Mouse (Mus musculus): Measurements from ENCODE around the gene Hrk. TPM values are rescaled to one million over a fixed set of nuclear protein-coding genes. Genes with fewer than 3 reads are reported as not detected.

The Hrk gene
- polyA plus RNA-seq, 1 experiment from 2014 or later = 0.03 TPM

DNA sequence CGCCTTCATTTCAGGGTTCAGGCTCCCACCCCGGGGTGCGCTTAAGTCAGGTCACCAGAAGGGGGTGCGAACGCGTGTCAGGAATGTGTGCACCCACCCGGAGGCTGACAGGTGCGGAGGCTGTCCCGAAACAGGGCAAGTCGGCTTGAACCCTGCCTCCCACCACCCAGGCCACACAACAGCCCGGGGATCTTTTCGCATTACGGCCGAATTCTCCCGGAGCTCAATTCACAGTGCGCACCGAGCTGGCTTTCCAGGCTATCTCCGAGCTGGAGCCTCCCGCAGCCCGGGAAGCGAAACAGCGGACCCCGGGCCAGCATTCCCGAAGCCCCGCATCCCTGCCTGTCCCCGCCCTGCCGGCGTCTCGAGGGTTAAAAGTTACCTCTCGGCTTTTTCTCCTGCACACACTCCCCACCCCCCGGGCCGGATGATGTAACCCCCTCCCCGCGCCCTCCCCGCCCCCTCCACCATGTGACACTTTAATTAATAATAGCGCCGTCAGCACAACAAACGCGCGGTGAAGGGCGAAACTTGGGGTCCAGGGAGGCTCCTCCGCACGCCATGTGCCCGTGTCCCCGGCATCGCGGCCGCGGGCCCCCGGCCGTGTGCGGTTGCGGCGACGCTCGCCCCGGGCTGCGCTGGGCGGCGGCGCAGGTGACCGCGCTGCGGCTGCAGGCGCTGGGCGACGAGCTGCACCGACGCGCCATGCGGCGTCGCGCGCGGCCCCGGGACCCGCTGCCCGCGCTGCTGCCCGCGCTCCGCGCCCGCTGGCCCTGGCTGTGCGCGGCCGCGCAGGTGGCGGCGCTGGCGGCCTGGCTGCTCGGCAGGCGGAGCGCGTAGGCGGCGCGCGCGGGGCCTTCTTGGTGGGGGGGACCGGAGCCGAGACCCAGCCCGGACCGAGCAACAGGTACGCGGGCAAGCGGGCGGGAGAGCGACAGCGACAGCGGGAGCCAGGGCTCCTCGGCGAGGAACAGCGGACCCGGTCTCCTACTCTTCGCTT lies 5.1 kb downstream of the Hrk start:
- peaks cover 99% of the 10 kb centered on the region for H3K27me3 ChIP-seq (ENCODE audit: low read depth, poor library complexity, severe bottlenecking)
- H3K9me3 ChIP-seq (replicated peaks) = no peaks in the 10 kb centered on the region
- WGBS = 9% methylated on average over 109 of the region's 117 CpGs
- peak; percentile 59 for DNase-seq (ENCODE audit: low spot score)
- no peaks in the 10 kb centered on the region for H3K36me3 ChIP-seq
- H3K4me1 ChIP-seq = peaks cover 44% of the 10 kb centered on the region
- H3K4me3 ChIP-seq = peak overlapping the region; percentile 55
- no peak overlapping the region for H3K27ac ChIP-seq

DNA sequence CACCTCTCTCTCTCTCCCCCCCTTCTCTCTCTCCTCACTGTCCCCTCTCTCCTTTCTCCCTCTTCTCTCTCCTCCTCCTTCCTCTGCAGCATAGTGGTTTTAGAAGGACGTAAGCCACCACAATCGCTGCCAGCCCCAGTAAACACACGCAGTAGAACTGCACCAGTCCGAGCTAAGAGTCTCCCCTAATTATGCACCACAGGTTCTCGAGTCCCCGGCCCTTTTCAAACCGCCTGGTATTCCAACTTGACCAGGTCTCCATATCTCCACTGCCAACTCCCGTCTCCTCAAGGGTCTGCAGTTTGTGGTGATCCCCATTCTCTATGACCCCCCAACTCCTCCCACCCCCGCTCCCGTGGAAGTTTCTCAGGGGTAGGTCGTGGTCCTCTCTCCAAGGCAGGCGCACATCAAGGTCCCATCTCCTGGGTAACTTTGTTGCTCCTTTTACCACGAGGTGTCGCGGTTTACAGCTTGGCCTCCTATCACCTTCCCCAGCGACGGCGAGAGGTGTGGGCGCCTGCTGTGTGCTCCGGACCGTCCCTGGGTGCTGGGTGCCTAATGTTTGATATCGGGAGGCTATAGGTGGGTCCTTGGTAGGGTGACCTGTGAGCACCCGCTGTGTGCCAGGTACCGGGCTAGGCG lies 6.6 kb downstream of the Hrk start:
- Histone ChIP-seq H3K4me1 (peaks cover 48% of the 10 kb centered on the region), H3K27me3 (ENCODE audit: low read depth, poor library complexity, severe bottlenecking) (peaks cover 98% of the 10 kb centered on the region), H3K9me3 (replicated peaks) (no peaks in the 10 kb centered on the region; the same call in 1 of the 2 replicates), H3K27ac (no peak overlapping the region), H3K4me3 (peak overlapping the region; percentile 43; the same call in 1 of the 2 replicates), H3K36me3 (no peaks in the 10 kb centered on the region)
- DNase-seq (ENCODE audit: low spot score) = peak; percentile 66
- under 1% methylated on average over 25 of the region's 25 CpGs for WGBS

DNA sequence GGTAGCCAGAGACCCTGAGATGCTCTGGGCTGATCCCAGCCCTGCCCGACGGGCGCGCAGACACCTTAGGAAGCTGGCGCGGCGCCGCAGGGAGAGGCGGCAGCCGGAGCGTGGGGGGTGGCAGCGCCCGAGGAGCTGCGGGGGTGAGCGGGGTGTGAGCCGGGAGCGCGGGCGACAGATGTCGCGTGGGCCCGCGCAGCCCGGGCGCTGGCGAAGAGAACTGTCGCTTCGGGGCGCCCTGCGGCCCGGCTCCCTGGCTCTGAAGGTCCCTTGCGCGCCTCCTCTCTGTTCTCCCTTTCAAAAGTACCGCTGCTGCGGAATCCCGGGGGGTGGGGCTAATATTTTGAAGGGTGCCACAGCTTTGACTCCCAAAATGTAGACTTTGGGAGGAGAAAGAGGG lies 7.2 kb downstream of the Hrk start:
- peak overlapping the region; percentile 43 for H3K4me3 ChIP-seq
- DNase-seq (ENCODE audit: low spot score) = no peak
- no peaks in the 10 kb centered on the region; the same call in 1 of the 2 replicates for H3K9me3 ChIP-seq (replicated peaks)
- peaks cover 48% of the 10 kb centered on the region for H3K4me1 ChIP-seq
- under 1% methylated on average over 36 of the region's 36 CpGs for WGBS
- H3K27me3 ChIP-seq (ENCODE audit: low read depth, poor library complexity, severe bottlenecking) = peaks cover 96% of the 10 kb centered on the region
- H3K27ac ChIP-seq = 0 out of 2 replicates have a peak overlapping the region, but pooled peaks have one; percentile 36
- H3K36me3 ChIP-seq = no peaks in the 10 kb centered on the region

DNA sequence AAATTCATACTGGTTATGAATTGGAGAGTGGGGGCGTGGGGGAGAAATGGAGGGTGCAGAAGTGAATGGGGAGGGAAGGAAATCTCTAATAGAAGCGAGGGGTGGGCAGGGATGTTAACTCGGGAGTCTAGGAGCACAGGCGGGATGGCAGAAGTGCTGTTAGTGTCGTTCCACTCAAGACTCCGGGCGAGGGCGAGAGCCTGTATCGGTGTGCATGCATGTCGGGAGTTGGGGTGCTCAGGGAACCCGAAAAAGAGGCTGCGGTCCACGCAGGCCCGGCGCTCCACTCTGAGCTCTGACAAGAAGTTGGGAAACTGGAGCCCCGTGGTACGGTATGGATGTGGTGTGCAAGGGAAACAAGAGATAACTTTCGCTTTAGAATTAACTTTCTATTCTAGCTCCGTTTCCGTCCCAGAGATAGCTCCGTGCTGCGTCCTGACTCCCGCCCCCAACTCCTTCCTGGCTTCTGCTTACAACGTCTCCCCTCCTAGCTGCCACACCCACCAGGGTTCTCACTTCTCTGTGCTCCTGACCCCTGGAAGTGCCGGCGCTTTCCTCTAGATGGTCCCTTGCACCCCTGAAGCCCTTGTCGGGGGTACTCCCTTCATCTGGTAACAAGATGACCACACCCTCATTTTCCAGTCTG lies 7.8 kb downstream of the Hrk start:
- Histone ChIP-seq H3K4me1 (peaks cover 48% of the 10 kb centered on the region), H3K27me3 (ENCODE audit: low read depth, poor library complexity, severe bottlenecking) (peaks cover 95% of the 10 kb centered on the region), H3K27ac (no peak overlapping the region), H3K36me3 (no peaks in the 10 kb centered on the region), H3K4me3 (peak overlapping the region; percentile 43), H3K9me3 (replicated peaks) (no peaks in the 10 kb centered on the region; the same call in 1 of the 2 replicates)
- WGBS = under 1% methylated on average over 27 of the region's 27 CpGs
- DNase-seq (ENCODE audit: low spot score) = peak; percentile 47

DNA sequence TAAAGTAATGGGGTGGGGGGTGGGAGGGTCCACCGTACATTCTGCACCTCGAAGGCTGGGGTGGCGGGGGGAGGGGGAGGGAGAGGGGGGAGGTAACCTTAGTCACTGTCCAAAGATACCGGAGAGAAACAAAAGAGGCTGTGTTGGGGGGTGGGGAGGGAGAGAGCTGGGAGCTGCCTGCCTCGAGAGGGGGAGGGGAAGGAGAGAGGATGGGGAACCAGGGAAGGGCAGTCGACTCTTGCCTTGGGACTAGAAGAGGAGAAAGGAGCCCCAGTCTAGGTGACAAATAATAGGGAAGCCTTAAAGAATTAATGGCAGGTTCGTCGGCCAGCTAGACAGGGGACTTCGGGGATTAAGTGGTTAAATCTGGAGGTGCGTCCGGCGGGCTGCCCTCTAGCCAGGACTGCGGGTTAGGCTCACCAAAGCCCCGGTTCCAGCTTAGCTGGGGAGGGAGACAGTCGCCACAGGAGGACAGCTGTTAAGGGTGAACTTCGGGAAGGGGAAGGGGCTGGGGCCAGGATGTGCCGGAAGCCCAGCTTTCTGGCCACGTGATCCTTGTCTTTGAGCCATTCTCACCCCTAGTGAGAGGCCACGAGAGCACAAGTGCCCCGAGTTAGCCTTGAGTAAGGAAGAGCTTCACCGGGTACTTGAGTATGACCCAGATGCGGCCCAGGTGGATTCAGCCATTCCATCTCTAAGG lies 10.0 kb downstream of the Hrk start:
- Histone ChIP-seq H3K27ac (peak overlapping the region; percentile 71), H3K4me3 (peak overlapping the region; percentile 44), H3K36me3 (no peaks in the 10 kb centered on the region), H3K27me3 (ENCODE audit: low read depth, poor library complexity, severe bottlenecking) (peaks cover 92% of the 10 kb centered on the region), H3K4me1 (peaks cover 43% of the 10 kb centered on the region), H3K9me3 (replicated peaks) (no peaks in the 10 kb centered on the region; the same call in 1 of the 2 replicates)
- DNase-seq (ENCODE audit: low spot score) = peak; percentile 51
- under 1% methylated on average over 22 of the region's 22 CpGs for whole genome bisulfite sequencing

DNA sequence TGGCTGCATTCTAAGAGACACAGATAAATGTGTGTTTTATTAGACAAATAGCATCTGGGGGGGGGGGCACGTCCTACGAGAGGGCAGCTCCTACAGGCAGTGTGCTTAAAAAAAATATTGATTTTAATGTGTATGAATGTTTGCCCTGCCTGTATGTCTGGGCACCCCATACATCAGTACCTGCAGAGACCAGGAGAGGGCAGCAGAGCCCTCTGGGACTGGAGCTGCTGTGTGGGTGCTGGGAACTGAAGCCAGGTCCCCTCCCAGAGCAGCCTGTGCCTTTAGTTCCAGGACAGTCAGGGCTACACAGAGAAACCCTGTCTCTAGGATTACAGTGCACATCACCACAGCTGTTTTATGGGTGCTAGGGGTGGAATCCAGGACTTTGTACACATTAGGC lies 10.7 kb downstream of the Hrk start:
- 30% methylated on average over 2 of the region's 2 CpGs for WGBS
- Histone ChIP-seq H3K9me3 (replicated peaks) (no peaks in the 10 kb centered on the region; the same call in 1 of the 2 replicates), H3K4me3 (peak overlapping the region; percentile 44; the same call in 1 of the 2 replicates), H3K27ac (no peak overlapping the region), H3K36me3 (no peaks in the 10 kb centered on the region), H3K27me3 (ENCODE audit: low read depth, poor library complexity, severe bottlenecking) (peaks cover 91% of the 10 kb centered on the region), H3K4me1 (peaks cover 36% of the 10 kb centered on the region)
- DNase-seq (ENCODE audit: low spot score) = no peak

DNA sequence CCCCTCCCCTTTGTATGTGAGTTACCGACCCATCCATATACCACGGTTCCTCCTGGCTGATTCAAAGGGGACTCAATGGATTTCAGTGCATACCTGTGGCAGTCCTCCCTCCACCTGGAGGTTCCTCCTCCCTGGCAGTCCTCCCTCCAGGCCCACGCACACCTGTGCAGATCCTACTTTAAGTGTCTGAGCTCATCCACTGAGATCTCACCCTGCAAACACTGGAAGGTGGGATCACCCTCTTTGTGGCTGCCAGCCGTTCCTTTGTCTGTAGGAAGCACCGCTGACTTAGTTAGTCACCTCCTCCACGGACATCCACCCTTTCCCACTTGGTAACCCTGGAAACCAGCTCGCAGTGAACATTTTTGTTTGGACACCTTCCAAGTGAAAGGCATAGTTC lies 13.2 kb downstream of the Hrk start:
- Histone ChIP-seq H3K27ac (no peak overlapping the region), H3K9me3 (replicated peaks) (no peaks in the 10 kb centered on the region; the same call in 1 of the 2 replicates), H3K27me3 (ENCODE audit: low read depth, poor library complexity, severe bottlenecking) (peaks cover 68% of the 10 kb centered on the region), H3K4me3 (no peak overlapping the region), H3K36me3 (no peaks in the 10 kb centered on the region), H3K4me1 (peaks cover 13% of the 10 kb centered on the region)
- DNase-seq (ENCODE audit: low spot score) = no peak
- 85% methylated on average over 7 of the region's 7 CpGs for WGBS

DNA sequence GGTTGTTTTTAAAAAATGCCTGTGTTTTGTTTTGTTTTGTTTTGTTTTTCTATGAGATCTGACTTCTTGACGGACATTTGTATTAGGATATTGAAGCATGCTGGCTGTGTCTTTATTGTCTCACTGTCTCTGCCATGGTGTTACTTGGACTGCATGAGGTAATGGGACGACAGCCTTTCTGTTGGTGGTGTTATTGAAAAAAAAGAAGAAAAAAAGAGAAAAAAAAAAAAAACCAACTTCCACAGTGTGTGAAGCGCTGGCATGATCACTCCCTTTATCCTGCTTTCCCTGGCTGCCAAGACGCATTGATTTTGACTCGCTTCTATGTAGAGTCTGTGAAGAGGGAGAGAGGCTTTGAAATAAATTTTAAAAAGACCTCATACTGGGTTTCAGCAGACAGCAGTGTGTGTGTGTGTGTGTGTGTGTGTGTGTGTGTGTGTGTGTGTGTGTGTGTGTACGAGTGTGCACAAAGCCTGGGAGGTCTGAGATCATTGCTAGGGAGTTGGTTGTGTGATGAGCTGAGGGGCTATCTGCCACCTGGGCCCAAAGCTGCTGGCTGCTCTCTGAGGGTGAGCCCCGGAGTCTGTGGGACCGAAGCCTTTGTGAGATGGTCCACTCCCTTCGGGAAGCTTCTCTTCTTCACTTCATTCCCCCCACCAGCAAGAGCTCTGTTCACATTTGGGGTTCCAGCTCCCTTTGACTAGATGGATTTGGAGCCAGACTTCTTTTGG lies 22.6 kb downstream of the Hrk start:
- Histone ChIP-seq H3K4me1 (peaks cover 44% of the 10 kb centered on the region), H3K4me3 (no peak overlapping the region), H3K27me3 (ENCODE audit: low read depth, poor library complexity, severe bottlenecking) (peaks cover 34% of the 10 kb centered on the region), H3K9me3 (replicated peaks) (no peaks in the 10 kb centered on the region), H3K27ac (peak overlapping the region; percentile 44; the same call in 1 of the 2 replicates), H3K36me3 (no peaks in the 10 kb centered on the region)
- WGBS = 89% methylated on average over 8 of the region's 9 CpGs
- DNase-seq (ENCODE audit: low spot score) = no peak

DNA sequence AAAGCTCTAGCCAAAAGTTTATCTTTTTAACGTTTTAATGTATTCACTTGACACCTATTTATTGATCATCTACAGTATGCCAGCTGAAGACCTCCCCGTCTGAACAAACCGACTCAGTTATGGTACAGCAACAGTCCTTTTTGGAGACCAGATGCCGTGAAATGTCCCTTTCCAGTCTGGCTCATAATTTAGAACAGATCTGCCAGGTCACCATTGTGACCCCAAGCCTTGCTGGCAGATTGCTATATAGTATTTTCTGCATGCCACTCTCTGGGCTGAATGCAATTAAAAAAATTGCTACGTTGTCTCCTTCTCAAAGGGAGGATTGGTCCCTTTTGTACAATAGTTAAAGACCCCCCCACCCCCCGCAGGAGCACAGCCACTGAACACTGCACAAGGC lies 23.9 kb downstream of the Hrk start:
- WGBS = 31% methylated on average over 6 of the region's 6 CpGs
- peaks cover 47% of the 10 kb centered on the region for H3K27me3 ChIP-seq (ENCODE audit: low read depth, poor library complexity, severe bottlenecking)

DNA sequence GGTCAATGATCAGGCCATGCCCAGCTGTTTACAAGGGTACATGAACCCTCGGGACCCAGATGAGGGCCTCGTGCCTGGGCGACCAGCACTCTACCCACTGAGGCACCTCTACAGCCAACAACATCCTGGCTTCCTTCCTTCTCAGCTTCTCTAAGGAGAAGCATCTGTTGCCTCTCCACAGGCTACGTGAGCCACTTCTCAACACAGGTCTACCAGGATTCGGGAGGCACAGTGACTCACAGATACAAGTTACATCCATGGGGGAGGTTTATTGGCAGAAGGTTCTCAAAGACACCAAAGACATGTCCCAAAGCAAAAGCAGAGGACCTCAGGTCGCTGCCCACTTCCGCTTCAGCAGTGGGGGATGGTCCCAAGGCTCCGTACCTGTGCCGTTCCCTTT lies 26.0 kb downstream of the Hrk start:
- DNase-seq (ENCODE audit: low spot score) = no peak
- Histone ChIP-seq H3K27ac (no peak overlapping the region; the same call in 1 of the 2 replicates), H3K4me3 (no peak overlapping the region), H3K36me3 (no peaks in the 10 kb centered on the region), H3K4me1 (peaks cover 51% of the 10 kb centered on the region), H3K27me3 (ENCODE audit: low read depth, poor library complexity, severe bottlenecking) (peaks cover 66% of the 10 kb centered on the region), H3K9me3 (replicated peaks) (no peaks in the 10 kb centered on the region)
- WGBS = 87% methylated on average over 9 of the region's 9 CpGs

More for the DNA sequence above, 23.9 kb downstream of the Hrk start:
- Histone ChIP-seq H3K9me3 (replicated peaks) (no peaks in the 10 kb centered on the region), H3K4me3 (no peak overlapping the region), H3K36me3 (no peaks in the 10 kb centered on the region), H3K4me1 (peaks cover 53% of the 10 kb centered on the region), H3K27ac (no peak overlapping the region)
- no peak for DNase-seq (ENCODE audit: low spot score)

DNA sequence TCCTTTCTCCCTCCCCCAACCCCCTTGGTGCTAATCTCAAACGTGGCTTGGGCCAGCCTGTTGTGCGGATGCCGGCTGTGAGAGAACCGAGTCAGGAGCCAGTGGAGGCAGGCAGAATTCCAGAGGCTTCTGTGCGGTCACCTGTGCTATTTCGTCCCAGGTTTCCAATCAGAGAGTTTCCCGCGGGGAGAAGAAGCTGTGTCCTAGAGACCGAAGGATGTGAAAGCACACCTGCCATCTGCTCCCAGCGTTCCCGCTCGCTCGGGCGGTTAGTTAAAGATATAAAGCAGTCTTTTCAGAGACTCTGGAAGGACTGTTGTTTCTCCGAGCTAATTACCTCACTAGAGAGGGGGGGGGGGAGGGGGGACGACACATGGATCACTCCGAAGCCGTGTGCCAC lies 27.8 kb downstream of the Hrk start:
- no peaks in the 10 kb centered on the region for H3K36me3 ChIP-seq
- H3K9me3 ChIP-seq (replicated peaks) = no peaks in the 10 kb centered on the region
- DNase-seq (ENCODE audit: low spot score) = no peak
- 30% methylated on average over 18 of the region's 18 CpGs for WGBS
- H3K4me1 ChIP-seq = peaks cover 48% of the 10 kb centered on the region
- peaks cover 66% of the 10 kb centered on the region for H3K27me3 ChIP-seq (ENCODE audit: low read depth, poor library complexity, severe bottlenecking)
- no peak overlapping the region for H3K4me3 ChIP-seq
- no peak overlapping the region for H3K27ac ChIP-seq
